Mouse (Mus musculus): ENCODE data around the gene 4931422A03Rik. TPM values are rescaled to one million over a fixed set of nuclear protein-coding genes. Genes with fewer than 3 reads are reported as not detected.

The 4931422A03Rik gene
- polyA plus RNA-seq, 1 experiment from 2014 or later: 1.8 TPM

DNA sequence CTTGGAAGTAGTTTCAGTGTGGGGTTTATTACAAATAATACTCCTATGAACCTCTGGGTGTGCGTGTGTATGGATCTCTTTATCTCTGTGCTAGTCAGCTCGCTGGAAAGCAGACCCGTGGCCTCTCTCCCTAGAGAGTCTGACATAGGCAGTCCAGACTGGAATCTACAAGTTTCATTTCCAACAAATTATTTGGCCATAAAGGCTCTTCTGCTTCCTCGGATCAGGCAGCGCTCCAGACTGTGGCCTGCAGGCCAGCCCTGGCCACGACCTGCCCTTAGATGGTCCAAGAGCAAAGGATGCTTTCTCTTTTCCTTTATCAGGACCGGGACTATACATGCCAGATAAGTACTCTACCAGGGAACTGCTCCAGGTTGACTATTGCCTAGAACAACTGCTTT, 96.7 kb downstream of the 4931422A03Rik start:
- H3K27me3 ChIP-seq (ENCODE audit: control insufficient read depth, insufficient read depth, low read depth, low read length): no peaks in the 10 kb centered on the region
- whole genome bisulfite sequencing (ENCODE audit: insufficient replicate concordance): 35% methylated on average over 7 of the region's 7 CpGs
- H3K27ac ChIP-seq (ENCODE audit: low read length): peak overlapping the region; percentile 37; the same call in 1 of the 2 replicates
- H3K9me3 ChIP-seq (replicated peaks; ENCODE audit: control insufficient read depth, low read length): no peaks in the 10 kb centered on the region
- ATAC-seq (ENCODE audit: low read depth): peak; percentile 51
- peak overlapping the region; percentile 17; the same call in 1 of the 2 replicates for H3K4me3 ChIP-seq (ENCODE audit: low read depth, low read length)
- no peaks in the 10 kb centered on the region for H3K36me3 ChIP-seq (ENCODE audit: control insufficient read depth, insufficient read depth)
- H3K4me1 ChIP-seq (ENCODE audit: control insufficient read depth, low read depth, low read length): peaks cover 26% of the 10 kb centered on the region
- peak overlapping the region; percentile 37 for H3K4me2 ChIP-seq (ENCODE audit: low read depth, low read length)
- H3K9ac ChIP-seq (ENCODE audit: low read depth, low read length): peak overlapping the region; percentile 39; the same call in 1 of the 2 replicates

DNA sequence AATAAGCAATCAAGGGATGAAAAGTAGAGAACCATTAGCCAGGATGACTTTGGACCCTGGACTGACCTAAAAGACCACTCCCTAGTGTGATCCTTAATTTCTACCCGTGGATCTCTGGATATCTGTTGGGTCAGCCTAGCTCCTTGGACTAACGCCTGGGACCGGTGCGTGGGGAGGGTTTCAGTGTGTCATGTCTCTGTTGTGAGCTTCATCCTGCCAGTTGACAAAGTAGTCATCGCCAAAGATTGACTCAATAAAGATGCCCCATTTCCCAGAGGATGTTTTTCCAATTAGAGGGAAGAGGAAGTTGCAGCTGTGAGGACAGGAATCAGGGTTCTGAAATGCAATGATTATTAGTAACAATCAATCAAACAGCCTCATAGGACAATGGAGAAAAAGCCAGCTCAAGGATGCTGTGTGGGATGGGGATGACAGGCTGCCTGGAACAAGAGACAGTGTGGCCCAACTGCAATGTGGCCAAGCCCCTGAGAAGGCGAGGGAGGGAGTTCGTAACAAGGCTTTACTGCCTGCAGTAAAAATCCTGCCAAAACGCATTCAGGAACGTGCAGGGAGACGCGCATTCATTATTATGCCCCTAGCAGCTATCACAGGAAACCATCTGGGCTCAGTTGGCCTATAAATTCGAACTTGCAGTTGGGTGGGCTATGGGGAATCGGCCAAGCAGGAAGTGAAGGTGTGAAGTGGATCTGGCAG, 97.7 kb downstream of the 4931422A03Rik start:
- no peak for ATAC-seq (ENCODE audit: low read depth)
- Histone ChIP-seq H3K9me3 (replicated peaks; ENCODE audit: control insufficient read depth, low read length) (no peaks in the 10 kb centered on the region), H3K4me3 (ENCODE audit: low read depth, low read length) (no peak overlapping the region), H3K4me1 (ENCODE audit: control insufficient read depth, low read depth, low read length) (peaks cover 27% of the 10 kb centered on the region), H3K27ac (ENCODE audit: low read length) (no peak overlapping the region), H3K4me2 (ENCODE audit: low read depth, low read length) (no peak overlapping the region), H3K9ac (ENCODE audit: low read depth, low read length) (no peak overlapping the region), H3K27me3 (ENCODE audit: control insufficient read depth, insufficient read depth, low read depth, low read length) (no peaks in the 10 kb centered on the region), H3K36me3 (ENCODE audit: control insufficient read depth, insufficient read depth) (no peaks in the 10 kb centered on the region)
- WGBS (ENCODE audit: insufficient replicate concordance): 42% methylated on average over 13 of the region's 13 CpGs

DNA sequence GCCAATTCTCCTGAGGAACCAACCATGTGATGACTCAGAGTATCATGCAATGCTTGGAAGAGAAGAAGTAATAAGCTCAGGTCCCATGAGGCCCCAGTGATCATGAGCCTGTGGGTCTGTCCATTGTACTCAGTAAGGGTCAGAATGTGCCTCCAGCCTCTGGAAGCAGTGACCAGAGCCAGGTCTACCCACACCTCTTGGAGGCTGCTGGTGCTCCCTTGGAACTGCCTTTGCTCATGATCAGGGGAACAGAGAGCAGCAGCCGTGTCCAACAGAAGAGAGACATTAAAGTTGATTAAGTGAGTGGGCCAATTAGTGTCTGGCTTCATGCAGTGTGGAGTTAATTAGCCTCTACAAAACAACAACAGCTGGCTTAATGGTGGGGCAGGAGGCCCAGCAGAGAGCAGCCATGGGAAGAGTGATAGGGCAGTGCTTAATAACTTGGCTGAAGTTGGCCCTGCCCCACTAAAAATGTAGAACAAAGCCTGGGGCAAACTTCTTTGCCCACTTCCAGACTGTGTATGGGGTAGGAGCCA, 100.5 kb downstream of the 4931422A03Rik start:
- no peak for ATAC-seq (ENCODE audit: low read depth)
- no peak overlapping the region for H3K27ac ChIP-seq (ENCODE audit: low read length)
- no peaks in the 10 kb centered on the region for H3K27me3 ChIP-seq (ENCODE audit: control insufficient read depth, insufficient read depth, low read depth, low read length)
- H3K4me3 ChIP-seq (ENCODE audit: low read depth, low read length): no peak overlapping the region
- H3K36me3 ChIP-seq (ENCODE audit: control insufficient read depth, insufficient read depth): no peaks in the 10 kb centered on the region
- H3K4me1 ChIP-seq (ENCODE audit: control insufficient read depth, low read depth, low read length): peaks cover 21% of the 10 kb centered on the region
- H3K4me2 ChIP-seq (ENCODE audit: low read depth, low read length): no peak overlapping the region
- 84% methylated on average over 1 of the region's 1 CpGs for WGBS (ENCODE audit: insufficient replicate concordance)
- no peak overlapping the region for H3K9ac ChIP-seq (ENCODE audit: low read depth, low read length)
- no peaks in the 10 kb centered on the region for H3K9me3 ChIP-seq (replicated peaks; ENCODE audit: control insufficient read depth, low read length)

DNA sequence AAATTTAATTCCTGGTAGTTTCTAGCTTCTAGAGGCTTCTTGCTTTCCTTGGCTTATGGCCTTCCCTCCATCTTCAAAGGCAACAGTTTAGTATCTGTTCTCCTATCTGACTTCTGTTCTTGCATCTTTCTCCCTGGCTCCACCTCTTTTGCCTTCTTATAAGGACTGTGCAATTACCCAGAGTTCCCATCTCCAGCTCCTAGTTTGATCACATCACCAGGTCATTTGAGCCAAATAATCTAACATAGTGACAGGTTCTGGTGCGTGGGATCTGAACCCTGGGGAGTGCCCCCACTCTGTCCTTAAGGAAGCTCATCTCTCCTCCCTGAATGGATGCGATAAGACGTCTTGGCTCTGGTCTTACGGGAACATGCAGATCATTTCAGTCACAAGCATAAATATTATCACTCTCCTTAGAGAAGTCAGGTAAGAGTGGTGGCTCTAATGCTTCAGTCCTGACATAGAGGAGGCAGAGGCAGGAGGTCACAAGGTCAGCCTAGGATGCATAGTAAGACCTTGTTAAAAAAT, 101.5 kb downstream of the 4931422A03Rik start:
- WGBS (ENCODE audit: insufficient replicate concordance): 75% methylated on average over 4 of the region's 4 CpGs
- H3K27me3 ChIP-seq (ENCODE audit: control insufficient read depth, insufficient read depth, low read depth, low read length): no peaks in the 10 kb centered on the region
- H3K4me1 ChIP-seq (ENCODE audit: control insufficient read depth, low read depth, low read length): peaks cover 11% of the 10 kb centered on the region
- no peak for ATAC-seq (ENCODE audit: low read depth)
- H3K4me3 ChIP-seq (ENCODE audit: low read depth, low read length): no peak overlapping the region
- no peak overlapping the region for H3K9ac ChIP-seq (ENCODE audit: low read depth, low read length)
- H3K36me3 ChIP-seq (ENCODE audit: control insufficient read depth, insufficient read depth): no peaks in the 10 kb centered on the region
- H3K9me3 ChIP-seq (replicated peaks; ENCODE audit: control insufficient read depth, low read length): no peaks in the 10 kb centered on the region
- H3K4me2 ChIP-seq (ENCODE audit: low read depth, low read length): no peak overlapping the region
- H3K27ac ChIP-seq (ENCODE audit: low read length): no peak overlapping the region

DNA sequence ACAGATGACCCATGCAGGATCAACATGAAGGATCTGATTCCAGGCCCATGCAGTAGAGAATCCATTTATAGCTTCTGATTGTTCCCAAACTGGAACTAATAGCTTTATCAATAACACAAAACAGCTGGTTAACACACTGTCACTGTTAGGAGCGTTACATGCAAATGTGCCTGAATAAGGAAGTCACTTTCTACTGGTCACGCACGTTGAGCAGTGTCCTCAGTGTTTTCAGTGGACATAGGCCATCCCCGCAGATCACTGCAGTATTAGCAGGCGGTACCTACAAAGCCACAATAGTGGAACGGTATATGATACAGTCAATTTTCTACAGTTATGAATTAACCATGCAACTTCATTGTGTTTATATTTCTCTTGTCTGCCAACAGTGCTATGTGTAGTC, 108.7 kb downstream of the 4931422A03Rik start:
- Histone ChIP-seq H3K27ac (ENCODE audit: low read length) (no peak overlapping the region), H3K4me3 (ENCODE audit: low read depth, low read length) (no peak overlapping the region), H3K9ac (ENCODE audit: low read depth, low read length) (no peak overlapping the region), H3K36me3 (ENCODE audit: control insufficient read depth, insufficient read depth) (no peaks in the 10 kb centered on the region), H3K9me3 (replicated peaks; ENCODE audit: control insufficient read depth, low read length) (no peaks in the 10 kb centered on the region), H3K4me2 (ENCODE audit: low read depth, low read length) (no peak overlapping the region), H3K27me3 (ENCODE audit: control insufficient read depth, insufficient read depth, low read depth, low read length) (no peaks in the 10 kb centered on the region), H3K4me1 (ENCODE audit: control insufficient read depth, low read depth, low read length) (peaks cover 10% of the 10 kb centered on the region)
- no peak for ATAC-seq (ENCODE audit: low read depth)
- 76% methylated on average over 6 of the region's 6 CpGs for WGBS (ENCODE audit: insufficient replicate concordance)

DNA sequence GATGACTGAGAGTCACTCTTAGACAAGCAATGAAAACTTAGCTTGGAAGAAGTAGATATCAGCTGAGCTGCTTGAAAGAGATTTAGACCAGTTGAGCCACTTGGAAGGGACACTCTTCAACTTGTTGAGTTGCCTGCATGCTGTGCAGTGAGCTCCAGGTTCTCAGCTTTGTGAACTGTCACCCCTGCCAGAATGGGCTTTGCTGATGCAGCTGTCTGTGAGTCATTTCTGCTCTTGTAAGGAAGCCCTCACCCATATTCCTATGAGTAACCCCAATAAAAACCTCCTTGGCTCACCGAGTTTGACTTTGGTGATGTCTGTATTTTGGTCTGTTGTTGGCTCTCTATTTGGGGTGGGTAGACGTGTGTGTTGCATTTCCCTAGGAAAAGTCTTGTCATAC, 109.8 kb downstream of the 4931422A03Rik start:
- Histone ChIP-seq H3K4me3 (ENCODE audit: low read depth, low read length) (no peak overlapping the region), H3K4me1 (ENCODE audit: control insufficient read depth, low read depth, low read length) (peaks cover 10% of the 10 kb centered on the region), H3K9ac (ENCODE audit: low read depth, low read length) (no peak overlapping the region), H3K4me2 (ENCODE audit: low read depth, low read length) (no peak overlapping the region), H3K27me3 (ENCODE audit: control insufficient read depth, insufficient read depth, low read depth, low read length) (no peaks in the 10 kb centered on the region), H3K27ac (ENCODE audit: low read length) (no peak overlapping the region), H3K36me3 (ENCODE audit: control insufficient read depth, insufficient read depth) (no peaks in the 10 kb centered on the region), H3K9me3 (replicated peaks; ENCODE audit: control insufficient read depth, low read length) (no peaks in the 10 kb centered on the region)
- ATAC-seq (ENCODE audit: low read depth): no peak
- WGBS (ENCODE audit: insufficient replicate concordance): 67% methylated on average over 2 of the region's 2 CpGs

DNA sequence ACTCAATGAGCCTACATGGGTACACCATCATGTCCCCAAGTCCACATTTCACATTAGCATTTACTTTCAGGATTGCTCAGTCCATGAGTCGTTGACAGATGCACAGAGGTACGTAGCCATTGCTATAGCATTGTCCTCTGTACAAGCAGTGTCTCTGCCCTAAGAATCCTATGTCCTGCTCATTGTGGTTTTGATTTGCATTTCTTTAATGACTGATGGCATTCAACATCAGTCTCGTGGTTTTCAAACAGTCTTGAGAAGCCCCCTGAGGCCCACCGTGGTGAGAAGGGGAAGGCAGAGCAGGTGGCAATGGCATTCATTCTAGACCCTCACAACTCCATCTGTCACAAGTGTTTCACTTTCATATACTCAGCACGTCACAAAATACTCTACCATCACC, 110.8 kb downstream of the 4931422A03Rik start:
- Histone ChIP-seq H3K27me3 (ENCODE audit: control insufficient read depth, insufficient read depth, low read depth, low read length) (no peaks in the 10 kb centered on the region), H3K36me3 (ENCODE audit: control insufficient read depth, insufficient read depth) (no peaks in the 10 kb centered on the region), H3K4me2 (ENCODE audit: low read depth, low read length) (no peak overlapping the region), H3K4me3 (ENCODE audit: low read depth, low read length) (no peak overlapping the region), H3K4me1 (ENCODE audit: control insufficient read depth, low read depth, low read length) (peaks cover 10% of the 10 kb centered on the region), H3K9ac (ENCODE audit: low read depth, low read length) (no peak overlapping the region), H3K27ac (ENCODE audit: low read length) (no peak overlapping the region), H3K9me3 (replicated peaks; ENCODE audit: control insufficient read depth, low read length) (no peaks in the 10 kb centered on the region)
- WGBS (ENCODE audit: insufficient replicate concordance): 73% methylated on average over 5 of the region's 5 CpGs
- no peak for ATAC-seq (ENCODE audit: low read depth)

Other genes with a start within 250 kb of the 4931422A03Rik start
- gene Caprin1, start 230.7 kb downstream of the 4931422A03Rik start, polyA plus RNA-seq (2015; fragmentation: Nextera tagmentation; extraction: Ambion mirVana): 104 and 105 TPM in 2 replicates
- gene Lmo2, start 70.4 kb downstream of the 4931422A03Rik start, polyA plus RNA-seq (2015; fragmentation: Nextera tagmentation; extraction: Ambion mirVana): 126 and 128 TPM in 2 replicates
- gene Fbxo3, start 640 bp downstream of the 4931422A03Rik start, polyA plus RNA-seq (2015; fragmentation: Nextera tagmentation; extraction: Ambion mirVana): 46.9 and 53.9 TPM in 2 replicates
- 0.05 and 0.21 TPM in 2 replicates for gene Gm10912, start 37.5 kb upstream of the 4931422A03Rik start, polyA plus RNA-seq (2015; fragmentation: Nextera tagmentation; extraction: Ambion mirVana)
- gene Gm10799, start 40.2 kb upstream of the 4931422A03Rik start, polyA plus RNA-seq (2015; fragmentation: Nextera tagmentation; extraction: Ambion mirVana): not detected in 2 replicates
- 9.7 and 11.0 TPM in 2 replicates for gene Cd59b, start 41.5 kb upstream of the 4931422A03Rik start, polyA plus RNA-seq (2015; fragmentation: Nextera tagmentation; extraction: Ambion mirVana)
- gene Cd59a, start 67.4 kb upstream of the 4931422A03Rik start, polyA plus RNA-seq (2015; fragmentation: Nextera tagmentation; extraction: Ambion mirVana): 101 and 109 TPM in 2 replicates
- 0.35 and 0.56 TPM in 2 replicates for gene A930018P22Rik, start 94.4 kb upstream of the 4931422A03Rik start, polyA plus RNA-seq (2015; fragmentation: Nextera tagmentation; extraction: Ambion mirVana)